Mouse (Mus musculus) myocyte (in vitro differentiated cells): Measurements from ENCODE around the gene Adat1.

ENCODE experiments used
- CEBPB ChIP-seq: IDR thresholded peaks from 2 replicates; pipeline ENCODE4 v1.6.1; 2011; ENCODE audit warnings: mild to moderate bottlenecking, moderate library complexity; ENCODE audit not compliant: poor library complexity, insufficient read depth, severe bottlenecking
- MAX ChIP-seq: IDR thresholded peaks from one replicate; pipeline ENCODE4 v1.6.1; 2011; ENCODE audit warnings: low read depth, mild to moderate bottlenecking, control low read depth
- MYOG ChIP-seq, 3 experiments: IDR thresholded peaks; one replicate each; pipeline ENCODE4 v1.6.1; 2011; ENCODE audit warnings: control low read depth in 2 of 3, low read depth in 2 of 3, mild to moderate bottlenecking in 2 of 3; ENCODE audit not compliant: insufficient read length in 2 of 3, control insufficient read depth in 1 of 3, insufficient read depth in 1 of 3
- POLR2A ChIP-seq: IDR thresholded peaks from one replicate; pipeline ENCODE4 v1.6.1; 2011; ENCODE audit warnings: low read depth, mild to moderate bottlenecking, control low read depth, moderate library complexity; ENCODE audit not compliant: insufficient read length
- POLR2AphosphoS2 ChIP-seq: IDR thresholded peaks from one replicate; pipeline ENCODE4 v1.6.1; 2011; ENCODE audit warnings: low read depth, control low read depth; ENCODE audit not compliant: insufficient read length
- TCF12 ChIP-seq: IDR thresholded peaks from one replicate; pipeline ENCODE4 v1.6.1; 2011; ENCODE audit warnings: mild to moderate bottlenecking, control low read depth; ENCODE audit not compliant: poor library complexity, insufficient read depth, severe bottlenecking
- USF1 ChIP-seq: IDR thresholded peaks from one replicate; pipeline ENCODE4 v1.6.1; 2011; ENCODE audit warnings: low read depth, mild to moderate bottlenecking, control low read depth, moderate library complexity

- TF ChIP-seq POLR2A (no peak), CEBPB (no peak), USF1 (no peak), TCF12 (no peak), POLR2AphosphoS2 (no peak), MAX (no peak), MYOG (IDR thresholded peaks at IDR 0.05; ENCODE audit: control insufficient read depth in 1 of 3, insufficient read depth in 1 of 3, insufficient read length in 2 of 3, low read depth in 2 of 3) (no peak)
Observed at GRCm38 (mm10) chr8:111947144-111947543, 45.0 kb downstream of the Adat1 start.
